Mouse (Mus musculus) kidney, postnatal 0 days (tissue): ENCODE measurements around the gene Cd180. TPM values are rescaled to one million over a fixed set of nuclear protein-coding genes. Genes with fewer than 3 reads are reported as not detected.
"Not testable (repeated sequence)": the region's sequence is repeated elsewhere in the genome, so short reads cannot be mapped to it uniquely, and the experiment has no call there.

Source experiments
- ATAC-seq: fragments of 200-750 bp; cut with Nextera tagmentation; replicated peaks from 2 replicates; pipeline ENCODE4 v1.8.0; 2017; ENCODE audit warnings: low read depth, moderate number of reproducible peaks, moderate TSS enrichment, moderate library complexity; ENCODE audit not compliant: low FRiP score
- DNase-seq: peaks from one replicate; pipeline ENCODE4 v3.0.0-alpha.2; 2016; ENCODE audit warnings: low spot score
- H3K27ac ChIP-seq: fragments of 300-500 bp; sonication (generic); 2 replicates; pipeline ENCODE4 v1.5.1; 2014; ENCODE audit warnings: mild to moderate bottlenecking
- H3K27me3 ChIP-seq: fragments of 300-500 bp; sonication (generic); 2 replicates; pipeline ENCODE4 v1.6.1; 2014; ENCODE audit warnings: low read length, mixed read lengths; ENCODE audit not compliant: insufficient read depth
- H3K36me3 ChIP-seq: fragments of 300-500 bp; sonication (generic); 2 replicates; pipeline ENCODE4 v1.6.1; 2014; ENCODE audit warnings: low read length, mixed read lengths; ENCODE audit not compliant: insufficient read depth
- H3K4me1 ChIP-seq: fragments of 300-500 bp; sonication (generic); replicated peaks from 2 replicates; pipeline ENCODE4 v1.6.1; 2014; ENCODE audit warnings: antibody characterized with exemption, low read length, mixed read lengths; ENCODE audit not compliant: insufficient read depth
- H3K4me2 ChIP-seq: fragments of 300-500 bp; sonication (generic); 2 replicates; pipeline ENCODE4 v1.6.1; 2014; ENCODE audit warnings: mild to moderate bottlenecking, low read length, moderate library complexity, mixed read lengths
- H3K4me3 ChIP-seq: fragments of 300-500 bp; sonication (generic); replicated peaks from 2 replicates; pipeline ENCODE4 v1.5.1; 2014; ENCODE audit warnings: low read depth, low read length
- H3K9ac ChIP-seq: fragments of 300-500 bp; sonication (generic); 2 replicates; pipeline ENCODE4 v1.6.1; 2014; ENCODE audit warnings: low read depth, low read length
- H3K9me3 ChIP-seq: fragments of 300-500 bp; sonication (generic); replicated peaks from 2 replicates; pipeline ENCODE4 v1.6.1; 2016; ENCODE audit warnings: low read length, inconsistent platforms, mixed read lengths
- CTCF ChIP-seq: IDR thresholded peaks from 2 replicates; pipeline ENCODE4 v1.5.1; 2016; ENCODE audit warnings: antibody characterized with exemption, low read depth, mild to moderate bottlenecking, moderate library complexity
- WGBS: fragments of 180-500 bp; shearing (Covaris S2); extraction: QIAGEN DNeasy Blood & Tissue Kit; methylation state at CpG from one replicate; pipeline ENCODE4 v1.1.7; 2014; 5-methylcytosine and 5-hydroxymethylcytosine counted together
- polyA plus RNA-seq: library from polyadenylated mRNA; unstranded; fragments of >200 nt; fragmentation: Nextera tagmentation; extraction: Ambion mirVana; gene quantifications from 2 replicates; pipeline ENCODE4 v1.2.1, GENCODE M21; 2015

Cd180 gene
- polyA plus RNA-seq, 1 experiment from 2014 or later: 0.51 TPM

- Histone ChIP-seq H3K27ac (no peak overlapping the region), H3K4me2 (no peak overlapping the region), H3K9ac (no peak overlapping the region), H3K4me1 (peaks cover 7% of the 10 kb centered on the region; the same call in 1 of the 2 replicates), H3K27me3 (no peaks in the 10 kb centered on the region), H3K4me3 (no peak overlapping the region), H3K36me3 (no peaks in the 10 kb centered on the region), H3K9me3 (no peaks in the 10 kb centered on the region)
- 83% methylated on average over 5 of the region's 5 CpGs for WGBS
- no peak for ATAC-seq
- no peak for TF ChIP-seq CTCF
- no peak for DNase-seq
Measured at GRCm38 (mm10) chr13:102700176-102700575, 6.8 kb downstream of the Cd180 start.

- no peak for ATAC-seq
Measured at GRCm38 (mm10) chr13:102700744-102701143, 7.4 kb downstream of the Cd180 start.

GRCm38 (mm10) chr13:102716973-102717372, 23.6 kb downstream of the Cd180 start:
- Histone ChIP-seq H3K27me3 (no peaks in the 10 kb centered on the region), H3K36me3 (no peaks in the 10 kb centered on the region), H3K4me3 (no peak overlapping the region), H3K9me3 (no peaks in the 10 kb centered on the region), H3K4me2 (no peak overlapping the region), H3K4me1 (no peaks in the 10 kb centered on the region), H3K27ac (no peak overlapping the region), H3K9ac (no peak overlapping the region)
- 89% methylated on average over 1 of the region's 1 CpGs for WGBS
- no peak for DNase-seq
- ATAC-seq: no peak
- TF ChIP-seq CTCF: no peak

More at GRCm38 (mm10) chr13:102700744-102701143, 7.4 kb downstream of the Cd180 start:
- no peak for TF ChIP-seq CTCF
- Histone ChIP-seq H3K4me2 (no peak overlapping the region), H3K36me3 (no peaks in the 10 kb centered on the region), H3K4me3 (no peak overlapping the region), H3K9ac (no peak overlapping the region), H3K4me1 (peaks cover 7% of the 10 kb centered on the region; the same call in 1 of the 2 replicates), H3K27me3 (no peaks in the 10 kb centered on the region), H3K9me3 (no peaks in the 10 kb centered on the region), H3K27ac (no peak overlapping the region)
- DNase-seq: no peak
- 84% methylated on average over 3 of the region's 3 CpGs for WGBS

GRCm38 (mm10) chr13:102725416-102725815, 32.1 kb downstream of the Cd180 start:
- DNase-seq (peak; percentile 15), ATAC-seq (no peak)
- H3K4me1 ChIP-seq: no peaks in the 10 kb centered on the region
- H3K27ac ChIP-seq: no peak overlapping the region
- no peaks in the 10 kb centered on the region for H3K9me3 ChIP-seq
- no peaks in the 10 kb centered on the region for H3K36me3 ChIP-seq
- no peak overlapping the region for H3K4me2 ChIP-seq
- no peaks in the 10 kb centered on the region for H3K27me3 ChIP-seq
- TF ChIP-seq CTCF: no peak
- H3K9ac ChIP-seq: no peak overlapping the region
- H3K4me3 ChIP-seq: no peak overlapping the region

GRCm38 (mm10) chr13:102725906-102726305, 32.5 kb downstream of the Cd180 start:
- H3K4me1 ChIP-seq: no peaks in the 10 kb centered on the region
- DNase-seq: no peak
- H3K4me3 ChIP-seq: no peak overlapping the region
- TF ChIP-seq CTCF: no peak
- H3K27ac ChIP-seq: no peak overlapping the region
- no peaks in the 10 kb centered on the region for H3K36me3 ChIP-seq
- H3K9ac ChIP-seq: no peak overlapping the region
- no peak for ATAC-seq
- no peaks in the 10 kb centered on the region for H3K27me3 ChIP-seq
- WGBS: 87% methylated on average over 2 of the region's 2 CpGs
- no peak overlapping the region for H3K4me2 ChIP-seq
- H3K9me3 ChIP-seq: no peaks in the 10 kb centered on the region

GRCm38 (mm10) chr13:102726876-102727275, 33.5 kb downstream of the Cd180 start:
- WGBS: 88% methylated on average over 1 of the region's 1 CpGs
- ATAC-seq: no peak

GRCm38 (mm10) chr13:102728035-102728434, 34.7 kb downstream of the Cd180 start:
- Histone ChIP-seq H3K9me3 (no peaks in the 10 kb centered on the region), H3K36me3 (no peaks in the 10 kb centered on the region), H3K4me2 (no peak overlapping the region), H3K4me1 (no peaks in the 10 kb centered on the region), H3K9ac (no peak overlapping the region), H3K27me3 (no peaks in the 10 kb centered on the region), H3K4me3 (no peak overlapping the region), H3K27ac (no peak overlapping the region)
- WGBS: 78% methylated on average over 3 of the region's 3 CpGs
- ATAC-seq (no peak), DNase-seq (no peak)
- TF ChIP-seq CTCF: no peak

More at GRCm38 (mm10) chr13:102726876-102727275, 33.5 kb downstream of the Cd180 start:
- H3K27me3 ChIP-seq: no peaks in the 10 kb centered on the region
- no peak for DNase-seq
- H3K9me3 ChIP-seq: no peaks in the 10 kb centered on the region
- no peak overlapping the region for H3K27ac ChIP-seq
- H3K4me1 ChIP-seq: no peaks in the 10 kb centered on the region
- no peak for TF ChIP-seq CTCF
- no peaks in the 10 kb centered on the region for H3K36me3 ChIP-seq
- no peak overlapping the region for H3K4me3 ChIP-seq
- no peak overlapping the region for H3K9ac ChIP-seq
- H3K4me2 ChIP-seq: no peak overlapping the region

GRCm38 (mm10) chr13:102728951-102729350, 35.6 kb downstream of the Cd180 start:
- not testable (repeated sequence) for H3K27ac ChIP-seq, H3K4me3 ChIP-seq, H3K36me3 ChIP-seq, H3K4me1 ChIP-seq, H3K4me2 ChIP-seq, H3K27me3 ChIP-seq, DNase-seq, ATAC-seq, H3K9ac ChIP-seq, H3K9me3 ChIP-seq
- 69% methylated on average over 7 of the region's 7 CpGs for WGBS
